Mouse (Mus musculus) naive thymus-derived CD4-positive, alpha-beta T cell, adult 5 months (primary cell): Measurements from ENCODE around the gene Pnpla2. TPM values are rescaled to one million over a fixed set of nuclear protein-coding genes. Genes with fewer than 3 reads are reported as not detected.

Experiments used
- polyA plus RNA-seq: library from polyadenylated mRNA; unstranded; fragments of 100-300 nt; shearing (Covaris generic); gene quantifications from one replicate; pipeline ENCODE4 v1.2.1, GENCODE M21; 2017

Gene Pnpla2
- polyA plus RNA-seq: 132 TPM

DNA sequence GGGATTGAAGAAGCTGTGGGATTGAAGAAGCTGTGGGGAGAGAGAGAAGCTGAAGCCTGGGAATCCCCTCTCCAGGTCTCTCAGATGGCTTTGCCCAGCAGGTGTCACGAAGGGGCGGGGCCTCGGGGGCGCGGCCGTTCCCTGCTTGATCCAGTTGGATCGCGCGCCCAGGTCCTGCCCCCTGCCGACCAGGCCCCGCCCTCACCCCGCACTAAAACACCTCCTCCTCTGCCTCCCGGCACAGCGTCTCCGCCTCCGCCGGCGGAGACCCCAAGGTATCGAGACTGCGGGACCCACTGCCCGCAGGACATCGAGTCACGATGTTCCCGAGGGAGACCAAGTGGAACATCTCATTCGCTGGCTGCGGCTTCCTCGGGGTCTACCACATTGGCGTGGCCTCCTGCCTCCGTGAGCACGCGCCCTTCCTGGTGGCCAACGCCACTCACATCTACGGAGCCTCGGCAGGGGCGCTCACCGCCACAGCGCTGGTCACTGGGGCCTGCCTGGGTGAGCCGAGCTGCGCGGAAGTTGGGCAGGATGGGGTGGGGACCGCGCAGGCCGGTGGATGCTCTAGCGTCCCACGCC lies at the start of gene Pnpla2:
TSS of gene Pnpla2 (plus strand) at position 232 of the 585 bp plus-strand sequence.

GRCm38 (mm10) chr7:141413809-141414584 lies 41.0 kb upstream of the Pnpla2 start, which contains the start of gene Gatd1:
TSS of gene Gatd1 (minus strand) at chr7:141414136.

GRCm38 (mm10) chr7:141429310-141429709 lies 25.7 kb upstream of the Pnpla2 start, which contains the start of gene Cend1:
TSS of gene Cend1 (minus strand) at chr7:141429491.

DNA sequence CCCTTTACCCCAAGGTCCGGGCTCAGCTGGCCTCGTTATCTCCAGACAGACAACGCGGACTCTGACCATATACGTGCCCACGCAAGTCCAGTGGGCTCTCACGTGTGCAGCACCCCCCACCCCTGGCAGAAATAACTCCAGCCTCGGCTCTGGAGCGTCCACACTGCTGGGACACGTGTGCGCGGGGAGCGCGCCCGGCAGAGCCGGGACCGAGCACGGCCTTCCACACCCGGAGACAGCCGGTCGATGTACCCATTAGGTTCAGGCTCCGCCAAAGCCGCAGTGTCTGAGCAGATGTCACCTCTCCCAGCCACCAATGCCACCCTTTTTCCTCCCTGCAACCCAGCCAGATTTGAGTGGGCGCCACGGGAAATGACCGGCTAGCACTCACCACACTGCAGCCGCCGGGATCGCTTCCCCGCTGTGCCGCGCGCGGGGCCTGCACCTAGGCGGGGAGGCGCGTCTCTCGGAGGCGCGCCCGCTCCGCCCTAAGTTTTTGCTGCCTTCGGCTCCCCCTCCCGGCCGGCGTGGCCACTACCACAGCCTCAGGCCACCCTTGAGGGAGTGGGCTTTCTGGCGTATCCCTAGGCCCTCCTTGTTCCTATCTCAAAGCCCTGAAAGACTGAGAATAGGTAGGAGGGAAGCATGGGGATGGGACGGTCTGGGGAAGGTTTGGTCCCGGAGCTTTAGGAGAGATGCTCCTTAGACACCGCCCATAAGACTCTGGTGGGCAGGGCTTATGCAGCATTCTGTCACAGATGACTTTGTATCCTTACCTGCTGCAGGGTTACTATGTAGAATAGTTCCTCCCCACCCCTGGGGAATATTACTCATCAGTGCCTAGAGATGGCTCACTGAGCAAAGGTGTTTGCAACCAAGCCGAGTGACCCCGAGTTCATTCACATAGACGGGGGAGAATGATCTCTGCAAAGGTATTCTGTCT lies 17.5 kb upstream of the Pnpla2 start, which contains the start of gene Slc25a22:
TSS of gene Slc25a22 (minus strand) at position 715 of the 943 bp plus-strand sequence.

GRCm38 (mm10) chr7:141443828-141444237 lies 11.2 kb upstream of the Pnpla2 start, which contains the start of gene Pidd1:
TSS of gene Pidd1 (minus strand) at chr7:141444025.

DNA sequence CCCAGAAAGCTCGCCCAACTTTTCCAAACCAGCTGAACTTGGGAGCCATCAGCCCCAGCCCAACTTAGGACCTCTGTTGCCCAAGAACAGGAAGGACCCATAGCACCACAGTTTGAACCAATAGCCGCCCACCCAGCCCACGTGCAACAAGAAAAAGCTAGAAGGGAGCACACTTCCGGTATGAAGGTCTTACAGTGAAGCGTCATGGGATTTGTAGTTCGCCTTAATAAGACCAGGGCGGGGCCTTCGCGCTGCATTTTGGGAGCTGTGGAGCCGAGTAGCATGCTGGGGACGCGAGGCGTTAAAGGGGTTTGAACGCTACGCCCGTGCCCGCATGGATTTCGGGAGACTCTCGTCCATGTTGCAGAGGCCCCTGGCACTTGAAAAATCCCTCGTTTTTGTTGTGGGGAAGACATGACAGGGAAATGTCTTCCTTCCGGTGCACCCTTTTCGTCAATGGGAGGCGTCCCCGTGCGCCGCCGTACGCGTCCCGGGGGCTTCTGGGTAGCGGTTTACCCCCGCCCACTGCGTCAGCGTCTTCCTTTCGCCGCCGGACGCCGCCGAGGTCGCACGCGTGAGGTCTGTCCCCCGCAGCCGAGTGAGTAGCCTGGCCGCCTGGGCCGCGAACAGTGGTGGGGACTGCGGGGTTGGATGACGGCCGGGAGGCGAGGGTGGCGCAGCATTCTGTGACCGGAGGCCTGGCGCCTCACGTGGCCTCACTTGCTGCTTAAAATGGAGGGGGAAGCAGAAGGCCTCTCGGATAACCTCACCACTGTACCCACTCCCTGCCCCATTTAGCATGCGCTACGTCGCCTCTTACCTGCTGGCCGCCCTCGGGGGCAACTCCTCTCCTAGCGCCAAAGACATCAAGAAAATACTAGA lies 7.6 kb upstream of the Pnpla2 start, which contains the start of gene Rplp2:
TSS of gene Rplp2 (plus strand) at position 261 of the 882 bp plus-strand sequence.

DNA sequence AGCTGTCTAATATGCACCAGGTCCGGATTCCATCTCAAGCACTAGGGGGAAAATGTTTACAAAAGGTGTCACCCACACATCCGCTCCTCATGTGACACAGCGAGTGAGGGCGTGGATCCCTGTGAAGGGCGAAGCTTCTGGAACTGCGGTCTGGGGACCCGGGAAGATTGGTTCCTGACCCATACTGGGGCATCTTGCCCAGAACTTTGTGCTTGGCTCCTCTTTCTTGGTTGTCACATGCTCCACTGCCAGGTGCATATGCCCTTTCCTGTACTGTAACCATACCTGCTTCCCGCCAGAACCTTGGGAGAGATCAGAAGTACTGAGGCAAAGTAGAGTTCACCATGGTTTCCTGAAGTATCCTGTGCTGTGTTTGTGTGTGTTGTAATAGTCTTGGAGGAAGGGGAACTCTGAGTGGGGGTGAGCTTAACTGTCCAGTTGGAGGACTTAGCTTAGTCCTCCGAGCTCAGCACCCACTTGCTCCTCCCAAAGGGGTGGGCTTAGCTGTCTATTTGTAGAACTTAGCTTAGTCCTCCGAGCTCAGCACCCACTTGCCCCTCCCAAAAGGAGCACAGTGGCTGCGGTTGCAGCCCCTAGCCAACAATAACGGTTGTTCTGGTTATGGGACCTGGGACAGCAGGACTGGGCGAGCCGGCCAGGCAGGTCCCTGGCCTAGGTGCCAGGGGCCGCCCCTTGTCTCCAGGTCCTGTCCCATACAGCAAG lies 5.6 kb downstream of the Pnpla2 start, which contains the start of gene Cracr2b:
TSS of gene Cracr2b (plus strand) at position 704 of the 723 bp plus-strand sequence.

GRCm38 (mm10) chr7:141467230-141468030 lies 12.4 kb downstream of the Pnpla2 start, which contains the start of gene Cd151:
TSS of gene Cd151 (plus strand) at chr7:141467392.

GRCm38 (mm10) chr7:141475011-141475804 lies 20.2 kb downstream of the Pnpla2 start, which contains the start of the genes Polr2l and Tspan4:
TSS of gene Polr2l (minus strand) at chr7:141475132.
TSS of gene Tspan4 (plus strand) at chr7:141475240.

Other genes starting within 250 kb of the Pnpla2 start
- 6.6 TPM for gene Lmntd2, start 241.1 kb upstream of the Pnpla2 start, polyA plus RNA-seq
- gene Rassf7, start 239.3 kb upstream of the Pnpla2 start, polyA plus RNA-seq: 10.0 TPM
- 112 TPM for gene Phrf1, start 226.4 kb upstream of the Pnpla2 start, polyA plus RNA-seq
- 103 TPM for gene Irf7, start 188.7 kb upstream of the Pnpla2 start, polyA plus RNA-seq
- gene Cdhr5, start 178.4 kb upstream of the Pnpla2 start, polyA plus RNA-seq: not detected
- not detected for gene Sct, start 176.1 kb upstream of the Pnpla2 start, polyA plus RNA-seq
- gene Drd4, start 163.2 kb upstream of the Pnpla2 start, polyA plus RNA-seq: not detected
- 75.5 TPM for gene Deaf1, start 127.5 kb upstream of the Pnpla2 start, polyA plus RNA-seq
- 29.6 TPM for gene Tmem80, start 127.5 kb upstream of the Pnpla2 start, polyA plus RNA-seq
- gene Eps8l2, start 116.3 kb upstream of the Pnpla2 start, polyA plus RNA-seq: not detected
- gene Taldo1, start 63.0 kb upstream of the Pnpla2 start, polyA plus RNA-seq: 215 TPM
- 31.3 TPM for gene Gatd1, start 41.1 kb upstream of the Pnpla2 start, polyA plus RNA-seq
- not detected for gene Cend1, start 25.7 kb upstream of the Pnpla2 start, polyA plus RNA-seq
- gene Slc25a22, start 17.3 kb upstream of the Pnpla2 start, polyA plus RNA-seq: 72.6 TPM
- gene Pidd1, start 11.2 kb upstream of the Pnpla2 start, polyA plus RNA-seq: 3.4 TPM
- gene Rplp2, start 7.8 kb upstream of the Pnpla2 start, polyA plus RNA-seq: 2,296 TPM
- 0.88 TPM for gene Cracr2b, start 5.9 kb downstream of the Pnpla2 start, polyA plus RNA-seq
- 5.6 TPM for gene Cd151, start 12.2 kb downstream of the Pnpla2 start, polyA plus RNA-seq
- gene Polr2l, start 19.9 kb downstream of the Pnpla2 start, polyA plus RNA-seq: 20.3 TPM
- gene Tspan4, start 20.0 kb downstream of the Pnpla2 start, polyA plus RNA-seq: 1.1 TPM
- gene Chid1, start 84.7 kb downstream of the Pnpla2 start, polyA plus RNA-seq: 12.1 TPM
- 102 TPM for gene Ap2a2, start 107.0 kb downstream of the Pnpla2 start, polyA plus RNA-seq
- 0.10 TPM for gene Muc6, start 200.1 kb downstream of the Pnpla2 start, polyA plus RNA-seq
- gene Muc2, start 235.1 kb downstream of the Pnpla2 start, polyA plus RNA-seq: not detected